Mouse (Mus musculus): ENCODE data around the gene Rgs7.

DNA sequence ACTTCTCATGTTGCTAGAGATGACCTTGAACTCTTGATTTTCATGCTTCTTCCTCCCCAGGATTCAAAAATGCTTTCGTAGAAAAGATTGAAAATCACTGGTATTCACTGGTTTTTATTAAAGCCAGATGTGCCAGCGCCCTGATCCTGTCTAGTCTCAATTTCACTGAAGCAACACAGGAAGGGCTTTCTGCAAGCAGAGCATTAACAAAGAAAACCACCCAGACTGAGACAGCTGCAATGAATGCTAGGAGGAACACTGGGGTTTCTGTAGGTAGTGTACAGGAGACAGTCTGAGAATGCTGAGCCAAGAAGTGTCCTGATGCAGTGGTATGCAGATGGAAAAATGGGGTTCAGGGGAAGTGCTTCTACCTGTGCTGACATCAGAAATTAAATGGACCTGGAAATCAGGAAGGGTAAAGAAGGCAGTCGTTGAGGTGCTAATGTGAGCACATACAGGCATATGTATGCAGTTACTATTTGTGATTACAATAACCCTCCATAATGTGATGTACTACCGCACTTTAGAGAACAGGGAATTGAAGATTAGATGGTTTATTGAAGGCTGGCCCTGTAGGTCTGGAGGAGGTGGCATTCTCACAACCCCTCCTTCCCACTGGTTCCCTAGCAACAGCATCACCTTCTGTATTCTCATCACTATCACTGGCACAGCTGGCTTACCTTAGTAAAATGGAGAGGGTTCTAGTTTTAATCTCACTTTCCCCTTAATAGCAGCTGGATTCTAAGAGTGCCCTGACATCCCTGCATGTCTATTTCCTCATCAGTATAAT, 412.3 kb downstream of the Rgs7 start:
- TF ChIP-seq SRF (IDR thresholded peaks at IDR 0.05; ENCODE audit: control insufficient read depth, insufficient read length, low read depth) (no peak), POLR2A (IDR thresholded peaks at IDR 0.05; ENCODE audit: insufficient read length, low read depth) (no peak), USF1 (IDR thresholded peaks at IDR 0.05; ENCODE audit: low read depth) (no peak), E2F4 (IDR thresholded peaks at IDR 0.05; ENCODE audit: insufficient read depth) (no peak), MAX (IDR thresholded peaks at IDR 0.05; ENCODE audit: low read depth) (no peak), MYOD1 (IDR thresholded peaks at IDR 0.05; ENCODE audit: control insufficient read depth in 1 of 3, insufficient read length in 2 of 3, low read depth in 2 of 3) (no peak), CEBPB (IDR thresholded peaks at IDR 0.05; ENCODE audit: insufficient read depth, poor library complexity, severe bottlenecking) (no peak), TCF12 (IDR thresholded peaks at IDR 0.05; ENCODE audit: insufficient read depth, poor library complexity, severe bottlenecking) (no peak), POLR2AphosphoS2 (IDR thresholded peaks at IDR 0.05; ENCODE audit: insufficient read length, low read depth) (no peak), MYOG (IDR thresholded peaks at IDR 0.05; ENCODE audit: control insufficient read depth in 1 of 3, insufficient read depth in 1 of 3, insufficient read length in 2 of 3, low read depth in 2 of 3) (no peak)
